Mouse (Mus musculus): Measurements from ENCODE around the gene Fcho1.

DNA sequence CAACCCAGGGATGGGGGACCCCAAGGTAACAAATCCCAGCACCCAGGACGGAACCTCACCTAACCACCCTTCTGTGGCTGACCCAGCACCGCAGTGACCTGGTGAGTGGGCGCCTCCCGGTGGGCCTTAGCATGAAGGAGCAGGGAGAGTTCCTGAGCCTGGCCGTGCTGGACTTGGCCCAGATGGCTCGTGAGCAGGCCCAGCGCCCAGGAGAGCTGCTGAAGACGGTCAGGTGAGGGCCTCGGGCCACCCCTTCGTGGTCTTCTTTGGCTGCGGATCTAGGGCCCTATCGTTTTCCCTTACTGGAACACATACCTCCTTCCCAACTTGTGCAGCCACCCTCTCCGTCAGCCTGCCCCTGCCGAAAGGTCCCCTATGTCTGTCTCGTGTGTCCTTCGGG, 46.4 kb downstream of the Fcho1 start:
- TF ChIP-seq EP300 (IDR thresholded peaks at IDR 0.05; ENCODE audit: insufficient read depth, low read depth, low read length) (no peak), CTCF (IDR thresholded peaks at IDR 0.05; ENCODE audit: low read depth, low read length) (peak; percentile 28), POLR2A (IDR thresholded peaks at IDR 0.05; ENCODE audit: insufficient read depth, low read length) (no peak)

Data from ES-Bruce4 (cell line).